Mouse (Mus musculus) embryonic facial prominence, embryonic 15.5 days (tissue): ENCODE data around the gene Cd47. TPM values are rescaled to one million over a fixed set of nuclear protein-coding genes. Genes with fewer than 3 reads are reported as not detected.
A peak's percentile ranks its signal among the peaks of the same experiment; 100 is the strongest.

ENCODE experiments used
- ATAC-seq: fragments of 200-750 bp; cut with Nextera tagmentation; 2 replicates; pipeline ENCODE4 v1.8.0; 2017; ENCODE audit warnings: low read depth, moderate TSS enrichment; ENCODE audit not compliant: insufficient number of reproducible peaks, low FRiP score, low TSS enrichment
- H3K27ac ChIP-seq: fragments of 300-500 bp; sonication (generic); replicated peaks from 2 replicates; pipeline ENCODE4 v1.5.1; 2015; ENCODE audit warnings: mild to moderate bottlenecking, inconsistent platforms
- H3K27me3 ChIP-seq: fragments of 300-500 bp; sonication (generic); 2 replicates; pipeline ENCODE4 v1.6.1; 2015; ENCODE audit warnings: inconsistent platforms
- H3K36me3 ChIP-seq: fragments of 300-500 bp; sonication (generic); 2 replicates; pipeline ENCODE4 v1.6.1; 2015; ENCODE audit warnings: mild to moderate bottlenecking, inconsistent platforms
- H3K4me1 ChIP-seq: fragments of 300-500 bp; sonication (generic); 2 replicates; pipeline ENCODE4 v1.6.1; 2015; ENCODE audit warnings: inconsistent platforms
- H3K4me2 ChIP-seq: fragments of 300-500 bp; sonication (generic); replicated peaks from 2 replicates; pipeline ENCODE4 v1.6.1; 2015; ENCODE audit warnings: mild to moderate bottlenecking, inconsistent platforms
- H3K4me3 ChIP-seq: fragments of 300-500 bp; sonication (generic); replicated peaks from 2 replicates; pipeline ENCODE4 v1.5.1; 2015; ENCODE audit warnings: mild to moderate bottlenecking, inconsistent platforms
- H3K9ac ChIP-seq: fragments of 300-500 bp; sonication (generic); 2 replicates; pipeline ENCODE4 v1.6.1; 2015; ENCODE audit warnings: inconsistent platforms
- H3K9me3 ChIP-seq: fragments of 300-500 bp; sonication (generic); replicated peaks from 2 replicates; pipeline ENCODE4 v1.6.1; 2016; ENCODE audit warnings: inconsistent platforms
- WGBS: fragments of 180-500 bp; shearing (Covaris S2); methylation state at CpG from one replicate; pipeline ENCODE4 v1.1.7; 2015; 5-methylcytosine and 5-hydroxymethylcytosine counted together
- polyA plus RNA-seq: library from polyadenylated mRNA; unstranded; fragments of >200 nt; fragmentation: Nextera tagmentation; extraction: Ambion mirVana; gene quantifications from 2 replicates; pipeline ENCODE4 v1.2.1, GENCODE M21; 2015

Gene Cd47
- polyA plus RNA-seq, 1 experiment from 2014 or later, result 109 TPM

DNA sequence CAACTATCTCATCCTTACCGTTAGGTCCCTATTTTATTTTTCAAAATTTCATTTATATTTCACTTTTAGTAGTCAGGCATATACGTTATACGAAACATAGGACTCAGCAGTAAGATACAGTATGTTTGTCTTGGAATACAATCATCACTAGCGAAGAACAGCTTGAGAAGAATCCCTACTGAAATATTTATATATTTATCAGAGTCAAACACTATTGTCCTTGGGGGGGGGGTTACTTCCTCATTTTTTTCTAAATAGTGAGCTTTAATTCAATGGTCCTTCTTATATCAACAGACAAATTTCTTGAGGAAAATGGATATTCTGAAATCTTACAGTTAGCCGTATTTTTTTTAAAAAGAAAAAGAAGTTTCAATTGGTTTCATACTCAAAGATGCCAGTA is 101.8 kb downstream of the Cd47 start:
- ATAC-seq, result no peak
- Histone ChIP-seq H3K9ac (no peak overlapping the region), H3K4me2 (no peak overlapping the region), H3K4me3 (no peak overlapping the region), H3K27me3 (no peaks in the 10 kb centered on the region), H3K27ac (no peak overlapping the region), H3K9me3 (no peaks in the 10 kb centered on the region), H3K4me1 (peaks cover 23% of the 10 kb centered on the region), H3K36me3 (peaks cover 5% of the 10 kb centered on the region)
- 94% methylated on average over 5 of the region's 5 CpGs for WGBS

DNA sequence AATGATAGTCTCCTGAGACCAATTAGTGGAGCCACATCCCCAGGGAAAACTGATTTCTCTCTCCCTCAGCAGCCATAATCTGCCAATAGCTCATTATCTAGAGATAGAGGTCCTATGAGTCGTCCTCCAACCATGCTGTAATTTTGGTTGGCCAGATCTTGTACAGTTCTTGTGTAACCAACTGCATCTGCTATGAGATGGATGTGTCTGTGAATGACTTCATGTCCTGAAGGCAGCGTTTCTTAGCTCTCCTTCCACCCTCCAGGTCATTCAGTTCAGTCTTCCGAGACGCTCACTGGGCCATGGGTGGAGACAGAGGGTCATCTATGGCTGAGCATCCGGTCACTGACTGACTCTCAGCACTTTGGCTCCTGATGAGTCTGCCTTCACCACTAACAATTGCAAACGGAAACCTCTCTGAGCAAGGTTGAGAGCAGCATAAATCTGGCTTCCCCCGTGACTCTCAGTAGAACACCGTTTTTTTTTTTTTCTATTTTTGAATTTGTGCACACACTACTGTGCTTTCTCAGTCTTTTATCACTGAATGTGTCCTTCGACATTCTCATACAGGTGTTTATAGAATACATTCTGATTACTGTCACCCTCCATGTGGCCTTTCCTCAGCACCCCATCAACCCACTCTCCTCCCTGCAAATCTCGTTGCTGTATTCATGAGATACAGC is 104.1 kb downstream of the Cd47 start:
- peaks cover 1% of the 10 kb centered on the region; the same call in 1 of the 2 replicates for H3K36me3 ChIP-seq
- H3K9me3 ChIP-seq, result no peaks in the 10 kb centered on the region
- H3K4me2 ChIP-seq, result no peak overlapping the region
- H3K4me1 ChIP-seq, result peaks cover 26% of the 10 kb centered on the region
- no peak overlapping the region for H3K27ac ChIP-seq
- ATAC-seq, result no peak
- no peak overlapping the region for H3K4me3 ChIP-seq
- 83% methylated on average over 10 of the region's 10 CpGs for WGBS
- H3K27me3 ChIP-seq, result no peaks in the 10 kb centered on the region
- H3K9ac ChIP-seq, result no peak overlapping the region

DNA sequence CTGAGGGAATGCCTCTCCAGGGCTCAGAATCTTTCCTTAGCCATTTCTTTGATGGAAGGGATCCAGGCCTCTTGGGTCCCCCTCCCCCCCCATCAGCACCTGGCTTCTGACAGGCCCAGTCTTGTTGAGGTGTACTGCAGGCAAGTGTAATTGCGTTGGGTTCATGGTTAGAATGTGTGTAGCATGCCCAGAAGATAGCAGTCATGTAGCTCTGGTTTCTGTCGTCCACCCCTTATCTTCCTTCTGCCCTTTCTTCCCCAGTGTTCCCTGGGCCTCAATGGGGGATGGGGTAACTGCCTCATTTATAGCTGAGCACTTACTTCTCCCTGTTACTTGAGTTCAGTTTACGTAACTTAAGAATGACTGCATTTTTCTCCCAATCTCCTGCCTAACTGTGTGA is 104.7 kb downstream of the Cd47 start:
- H3K4me2 ChIP-seq, result peak overlapping the region; percentile 31; the same call in 1 of the 2 replicates
- ATAC-seq, result no peak

DNA sequence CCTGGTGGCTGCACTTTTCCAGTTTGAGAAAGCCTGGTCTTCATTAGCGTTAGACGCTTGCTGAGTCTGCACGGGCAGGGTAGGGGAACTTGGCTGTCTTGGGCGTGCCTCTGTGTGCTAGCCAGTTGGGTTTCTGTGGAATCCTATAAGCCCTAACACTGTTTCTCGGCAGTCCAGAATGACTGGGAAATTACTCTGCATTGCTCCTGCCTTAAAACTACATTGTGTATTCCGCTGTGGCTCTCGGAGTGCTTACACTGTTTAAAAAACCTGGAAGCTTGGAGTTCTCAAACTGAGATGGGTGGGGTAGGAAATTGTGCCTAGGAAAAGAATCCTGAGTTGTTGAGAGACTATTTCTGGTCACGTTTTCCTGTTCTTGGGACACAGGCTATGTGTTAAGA is 105.3 kb downstream of the Cd47 start:
- ATAC-seq, result peak; percentile 83

More for the DNA sequence above, 104.7 kb downstream of the Cd47 start:
- Histone ChIP-seq H3K4me1 (peaks cover 29% of the 10 kb centered on the region), H3K27me3 (no peaks in the 10 kb centered on the region), H3K9me3 (no peaks in the 10 kb centered on the region), H3K9ac (no peak overlapping the region), H3K4me3 (no peak overlapping the region), H3K27ac (peak overlapping the region; percentile 89), H3K36me3 (no peaks in the 10 kb centered on the region)
- WGBS, result 45% methylated on average over 3 of the region's 3 CpGs

DNA sequence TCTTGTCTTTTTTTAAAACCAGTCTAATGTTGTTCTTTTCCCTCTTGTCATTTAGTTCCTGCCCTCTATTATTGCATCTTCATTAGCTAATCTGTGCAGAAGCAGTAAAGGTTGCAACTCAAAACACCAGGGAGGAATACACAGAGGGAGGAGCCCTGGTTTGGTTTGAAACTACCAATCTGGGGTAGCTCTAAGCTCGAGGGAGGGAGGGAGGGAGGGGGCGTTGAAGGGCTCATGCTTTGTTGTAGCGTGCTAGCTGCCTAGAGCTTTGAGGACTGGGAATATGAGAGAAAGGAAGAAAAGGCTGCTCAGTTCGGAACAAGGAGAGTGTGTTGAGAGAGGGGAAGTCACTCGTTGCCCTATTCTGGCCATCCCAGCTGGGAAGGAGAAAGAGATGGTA is 105.7 kb downstream of the Cd47 start:
- Histone ChIP-seq H3K27me3 (no peaks in the 10 kb centered on the region), H3K27ac (peak overlapping the region; percentile 89), H3K9ac (no peak overlapping the region), H3K36me3 (no peaks in the 10 kb centered on the region), H3K4me1 (peaks cover 31% of the 10 kb centered on the region), H3K9me3 (no peaks in the 10 kb centered on the region), H3K4me3 (no peak overlapping the region), H3K4me2 (peak overlapping the region; percentile 31)
- 15% methylated on average over 5 of the region's 5 CpGs for WGBS
- ATAC-seq, result peak; percentile 52

More for the DNA sequence above, 105.3 kb downstream of the Cd47 start:
- peak overlapping the region; percentile 31 for H3K4me2 ChIP-seq
- no peaks in the 10 kb centered on the region for H3K36me3 ChIP-seq
- H3K9ac ChIP-seq, result no peak overlapping the region
- H3K9me3 ChIP-seq, result no peaks in the 10 kb centered on the region
- 19% methylated on average over 8 of the region's 8 CpGs for WGBS
- peaks cover 29% of the 10 kb centered on the region for H3K4me1 ChIP-seq
- H3K27ac ChIP-seq, result peak overlapping the region; percentile 89
- no peak overlapping the region for H3K4me3 ChIP-seq
- no peaks in the 10 kb centered on the region for H3K27me3 ChIP-seq

DNA sequence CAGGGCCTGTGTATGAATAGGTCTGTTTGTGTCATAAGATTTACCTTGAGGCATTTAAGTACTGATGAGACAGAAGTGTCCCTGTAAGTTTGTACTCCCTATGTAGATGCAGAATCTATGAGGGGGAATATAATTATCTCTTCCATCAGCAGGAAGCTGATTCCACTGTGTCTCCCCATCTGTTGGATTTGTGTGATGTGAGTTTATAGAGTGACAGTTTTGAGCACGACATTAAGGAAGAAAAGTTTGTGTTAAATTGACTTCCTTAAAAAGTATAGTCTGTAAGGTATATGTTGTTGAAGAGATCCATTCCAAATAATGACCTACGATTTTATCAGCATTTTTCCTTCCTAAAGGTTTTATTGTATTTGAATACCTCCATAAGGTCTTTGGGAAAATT is 106.6 kb downstream of the Cd47 start:
- Histone ChIP-seq H3K27me3 (no peaks in the 10 kb centered on the region), H3K36me3 (no peaks in the 10 kb centered on the region), H3K4me3 (no peak overlapping the region), H3K4me1 (peaks cover 34% of the 10 kb centered on the region), H3K9ac (no peak overlapping the region), H3K4me2 (no peak overlapping the region), H3K9me3 (no peaks in the 10 kb centered on the region), H3K27ac (peak overlapping the region; percentile 89; the same call in 1 of the 2 replicates)
- WGBS, result 65% methylated on average over 2 of the region's 2 CpGs
- no peak for ATAC-seq

DNA sequence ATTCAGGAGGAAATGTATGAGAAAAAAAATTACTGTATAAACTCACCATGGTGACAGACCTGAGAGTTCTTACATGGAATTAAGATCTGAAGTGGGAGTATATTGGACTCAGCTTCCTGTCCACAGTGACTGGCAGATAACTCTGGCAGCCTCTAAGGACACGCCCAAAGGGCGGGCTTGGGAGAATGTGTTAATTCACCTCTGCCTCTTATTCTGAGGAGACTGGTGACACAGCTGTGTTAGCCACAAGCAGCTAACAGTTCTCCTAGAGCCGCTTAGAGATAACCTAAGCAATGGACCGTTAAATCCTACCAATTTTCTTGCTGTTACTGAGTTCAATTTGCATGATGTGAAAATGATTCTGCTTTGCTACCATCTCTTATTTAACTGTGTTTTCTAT is 107.0 kb downstream of the Cd47 start:
- ATAC-seq, result no peak
- WGBS, result 41% methylated on average over 4 of the region's 4 CpGs

DNA sequence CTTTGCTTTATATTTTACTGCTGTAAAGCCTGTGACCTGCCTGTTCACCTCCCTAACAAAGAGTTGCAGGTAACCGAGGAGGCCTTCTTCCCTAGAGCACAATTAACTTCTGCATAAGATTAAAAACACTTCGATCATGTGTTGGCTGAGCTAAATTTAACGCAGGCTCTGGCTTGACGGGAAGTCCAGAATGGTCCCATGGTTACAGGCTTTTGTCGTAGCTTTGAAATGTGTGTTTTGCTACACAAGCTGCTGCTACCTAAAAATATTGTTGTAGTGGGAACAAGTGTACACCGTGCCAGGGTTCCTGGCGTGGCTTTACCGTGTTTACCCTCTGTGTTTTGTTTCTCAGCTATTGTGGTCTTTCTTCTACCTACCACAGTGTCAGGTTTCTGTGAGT is 109.2 kb downstream of the Cd47 start:
- peaks cover 34% of the 10 kb centered on the region for H3K4me1 ChIP-seq
- no peaks in the 10 kb centered on the region for H3K36me3 ChIP-seq
- no peaks in the 10 kb centered on the region for H3K9me3 ChIP-seq
- H3K27ac ChIP-seq, result no peak overlapping the region; the same call in 1 of the 2 replicates
- no peaks in the 10 kb centered on the region for H3K27me3 ChIP-seq
- no peak overlapping the region for H3K9ac ChIP-seq
- ATAC-seq, result no peak
- no peak overlapping the region for H3K4me3 ChIP-seq
- no peak overlapping the region for H3K4me2 ChIP-seq
- WGBS, result 34% methylated on average over 8 of the region's 8 CpGs

More for the DNA sequence above, 107.0 kb downstream of the Cd47 start:
- Histone ChIP-seq H3K27me3 (no peaks in the 10 kb centered on the region), H3K9me3 (no peaks in the 10 kb centered on the region), H3K9ac (no peak overlapping the region), H3K36me3 (no peaks in the 10 kb centered on the region), H3K4me3 (no peak overlapping the region), H3K4me2 (no peak overlapping the region), H3K27ac (no peak overlapping the region), H3K4me1 (peaks cover 34% of the 10 kb centered on the region)

DNA sequence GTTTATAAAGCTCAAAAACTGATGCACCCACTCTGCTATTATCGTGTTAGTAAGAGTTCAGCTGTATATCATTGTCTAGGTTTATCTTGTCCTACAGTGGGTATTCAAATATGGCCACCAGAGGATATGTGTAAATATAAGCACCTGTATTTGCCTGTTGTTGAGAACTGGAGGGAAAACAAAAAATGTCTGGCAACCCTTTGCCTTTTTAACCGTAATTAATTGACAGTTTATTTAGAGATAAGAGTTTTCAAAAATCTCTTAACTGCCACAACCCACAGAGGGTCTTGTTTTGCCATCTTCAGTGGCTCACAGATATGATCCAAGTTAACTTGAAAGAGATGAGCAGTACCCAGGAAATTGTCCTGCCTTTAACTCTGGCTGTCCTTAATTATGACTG is 113.8 kb downstream of the Cd47 start:
- no peak overlapping the region for H3K4me3 ChIP-seq
- H3K9ac ChIP-seq, result no peak overlapping the region
- H3K9me3 ChIP-seq, result no peaks in the 10 kb centered on the region
- WGBS, result 87% methylated on average over 2 of the region's 2 CpGs
- no peaks in the 10 kb centered on the region for H3K27me3 ChIP-seq
- H3K4me1 ChIP-seq, result peaks cover 8% of the 10 kb centered on the region
- H3K36me3 ChIP-seq, result no peaks in the 10 kb centered on the region
- ATAC-seq, result no peak
- H3K27ac ChIP-seq, result no peak overlapping the region
- no peak overlapping the region for H3K4me2 ChIP-seq

DNA sequence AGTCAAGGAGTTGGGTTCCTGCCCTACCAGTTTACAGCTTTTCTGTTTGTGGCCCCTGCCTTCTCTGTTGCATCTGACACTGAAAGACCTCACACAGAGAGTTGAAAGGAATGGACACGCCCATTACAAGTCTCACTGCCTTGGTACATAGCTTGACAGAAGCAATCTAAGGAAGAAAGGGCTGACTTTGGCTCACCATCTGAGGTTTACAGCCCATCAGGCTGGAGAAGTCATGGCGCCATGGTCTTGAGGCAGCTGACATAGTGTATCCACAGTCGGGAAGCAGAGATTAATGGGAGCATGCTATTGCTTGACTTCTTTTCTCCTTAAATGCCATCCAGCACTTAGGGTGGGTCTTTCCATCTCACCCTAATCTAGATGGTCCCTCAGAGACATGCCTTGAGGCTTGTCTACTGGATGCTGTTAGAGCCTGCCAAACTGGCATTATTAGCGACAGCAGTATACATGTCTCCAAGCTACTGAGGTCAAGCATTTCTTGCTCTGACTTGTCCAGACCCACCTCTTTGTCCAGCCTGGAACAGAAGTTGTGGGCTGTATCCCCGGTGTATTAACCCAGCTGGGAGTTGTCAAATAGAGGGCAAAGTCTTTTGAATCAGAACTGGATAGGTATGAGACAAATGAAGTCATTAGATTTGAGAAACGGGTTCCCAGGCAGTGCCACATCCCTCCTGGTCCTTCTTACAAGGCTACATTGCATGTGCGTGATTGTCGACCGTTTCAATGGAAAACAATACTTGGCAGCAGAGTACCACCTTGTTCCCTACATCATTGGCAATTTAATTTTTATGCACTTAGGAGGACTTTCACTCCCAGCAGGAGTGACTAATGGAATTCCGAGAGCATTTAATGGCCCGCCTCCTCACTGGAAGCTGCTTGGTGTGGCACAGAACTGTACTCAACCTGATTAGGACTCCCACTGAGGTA is 115.5 kb downstream of the Cd47 start:
- H3K9me3 ChIP-seq, result no peaks in the 10 kb centered on the region
- no peak overlapping the region for H3K4me3 ChIP-seq
- WGBS, result 81% methylated on average over 11 of the region's 11 CpGs
- H3K9ac ChIP-seq, result no peak overlapping the region
- peaks cover 4% of the 10 kb centered on the region for H3K4me1 ChIP-seq
- H3K27me3 ChIP-seq, result no peaks in the 10 kb centered on the region
- H3K36me3 ChIP-seq, result no peaks in the 10 kb centered on the region
- ATAC-seq, result no peak
- H3K4me2 ChIP-seq, result no peak overlapping the region
- no peak overlapping the region for H3K27ac ChIP-seq

DNA sequence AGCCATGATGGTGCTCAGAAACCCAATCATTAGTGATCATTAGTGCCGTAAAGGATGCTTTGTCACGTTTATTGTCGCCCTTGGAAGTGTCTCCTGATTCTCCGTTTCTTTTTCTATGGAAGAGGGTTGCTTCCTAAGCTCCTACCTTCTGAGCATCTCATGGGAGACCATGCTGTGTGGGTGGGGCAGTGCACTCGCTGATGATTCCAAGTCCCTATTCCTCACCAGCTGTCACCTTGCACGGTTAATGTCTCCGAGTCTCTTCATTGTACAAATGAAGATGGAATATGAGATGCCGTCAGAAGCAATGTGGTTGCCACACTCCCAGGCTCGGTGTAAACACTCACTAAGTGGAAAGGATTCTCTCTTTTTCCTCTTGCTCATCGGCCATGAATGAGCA is 119.9 kb downstream of the Cd47 start:
- H3K27me3 ChIP-seq, result no peaks in the 10 kb centered on the region
- no peak overlapping the region for H3K4me3 ChIP-seq
- no peak for ATAC-seq
- no peak overlapping the region for H3K27ac ChIP-seq
- no peaks in the 10 kb centered on the region for H3K36me3 ChIP-seq
- H3K4me1 ChIP-seq, result peaks cover 22% of the 10 kb centered on the region
- no peak overlapping the region for H3K4me2 ChIP-seq
- H3K9me3 ChIP-seq, result no peaks in the 10 kb centered on the region
- WGBS, result 82% methylated on average over 10 of the region's 10 CpGs
- no peak overlapping the region for H3K9ac ChIP-seq
